Mouse (Mus musculus) brown adipose tissue, adult 24 weeks (tissue): ENCODE results near the gene Bag6. TPM values are rescaled to one million over a fixed set of nuclear protein-coding genes. Genes with fewer than 3 reads are reported as not detected.

ENCODE experiments used
- H3K27ac ChIP-seq: fragments of 200-500 bp; replicated peaks from 2 replicates; pipeline ENCODE4 v1.5.1; 2012; ENCODE audit warnings: low read depth, mild to moderate bottlenecking, low read length
- H3K4me1 ChIP-seq: fragments of 200-500 bp; 2 replicates; pipeline ENCODE4 v1.6.1; 2012; ENCODE audit warnings: low read length, mixed read lengths; ENCODE audit not compliant: control insufficient read depth, insufficient read depth, insufficient read length
- H3K4me3 ChIP-seq: fragments of 200-500 bp; 2 replicates; pipeline ENCODE4 v1.5.1; 2012; ENCODE audit warnings: low read depth, mild to moderate bottlenecking, low read length, moderate library complexity; ENCODE audit not compliant: insufficient read depth
- polyA plus RNA-seq: library from polyadenylated mRNA; stranded (reverse); fragments of >200 nt; gene quantifications from 2 replicates; pipeline ENCODE4 v1.2.4, GENCODE M21; 2012; ENCODE audit not compliant: missing spikeins, insufficient read depth, insufficient read length

Bag6 gene
- polyA plus RNA-seq, 1 experiment, result 119 TPM

- Histone ChIP-seq H3K27ac (peak within 1 kb of the TSS; percentile 99), H3K4me1 (peaks cover 13% of the 10 kb centered on the region)
These were observed 29.8 kb downstream of the Bag6 start, which contains the start of gene Prrc2a for GRCm38 (mm10) chr17:35164568-35165450. Gene Prrc2a, minus strand, starts transcription at chr17:35164897.

GRCm38 (mm10) chr17:35165451-35166155, 30.6 kb downstream of the Bag6 start:
- Histone ChIP-seq H3K27ac (peak overlapping the region; percentile 53; the same call in 1 of the 2 replicates), H3K4me1 (peaks cover 13% of the 10 kb centered on the region), H3K4me3 (peak overlapping the region; percentile 86)

More at GRCm38 (mm10) chr17:35164568-35165450, 29.8 kb downstream of the Bag6 start, which contains the start of gene Prrc2a:
- peak within 1 kb of the TSS; percentile 95 for H3K4me3 ChIP-seq

GRCm38 (mm10) chr17:35166352-35167035, 31.5 kb downstream of the Bag6 start:
- H3K4me3 ChIP-seq, result no peak overlapping the region
- no peak overlapping the region for H3K27ac ChIP-seq
- H3K4me1 ChIP-seq, result peaks cover 13% of the 10 kb centered on the region

DNA sequence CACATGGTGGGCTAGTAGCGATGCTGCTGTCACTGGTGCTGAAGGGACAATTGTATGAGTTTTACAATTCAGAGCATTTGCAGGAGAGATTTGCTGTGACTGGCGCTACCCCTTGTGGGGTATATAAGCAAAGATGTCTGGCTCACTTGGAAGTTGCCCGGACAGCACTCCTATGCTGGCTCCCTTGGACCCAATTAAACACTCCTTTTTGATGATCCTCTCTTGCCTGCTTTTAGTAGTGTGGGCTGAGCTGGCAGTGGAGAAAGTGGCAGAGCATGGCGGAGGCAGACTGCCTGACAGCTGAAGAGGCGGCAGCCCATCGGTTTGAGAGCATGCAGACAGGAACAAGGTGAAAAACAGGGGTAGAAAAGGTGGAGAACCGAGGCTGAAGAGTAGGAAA, 32.8 kb downstream of the Bag6 start:
- Histone ChIP-seq H3K27ac (no peak overlapping the region), H3K4me1 (peaks cover 6% of the 10 kb centered on the region), H3K4me3 (no peak overlapping the region)

DNA sequence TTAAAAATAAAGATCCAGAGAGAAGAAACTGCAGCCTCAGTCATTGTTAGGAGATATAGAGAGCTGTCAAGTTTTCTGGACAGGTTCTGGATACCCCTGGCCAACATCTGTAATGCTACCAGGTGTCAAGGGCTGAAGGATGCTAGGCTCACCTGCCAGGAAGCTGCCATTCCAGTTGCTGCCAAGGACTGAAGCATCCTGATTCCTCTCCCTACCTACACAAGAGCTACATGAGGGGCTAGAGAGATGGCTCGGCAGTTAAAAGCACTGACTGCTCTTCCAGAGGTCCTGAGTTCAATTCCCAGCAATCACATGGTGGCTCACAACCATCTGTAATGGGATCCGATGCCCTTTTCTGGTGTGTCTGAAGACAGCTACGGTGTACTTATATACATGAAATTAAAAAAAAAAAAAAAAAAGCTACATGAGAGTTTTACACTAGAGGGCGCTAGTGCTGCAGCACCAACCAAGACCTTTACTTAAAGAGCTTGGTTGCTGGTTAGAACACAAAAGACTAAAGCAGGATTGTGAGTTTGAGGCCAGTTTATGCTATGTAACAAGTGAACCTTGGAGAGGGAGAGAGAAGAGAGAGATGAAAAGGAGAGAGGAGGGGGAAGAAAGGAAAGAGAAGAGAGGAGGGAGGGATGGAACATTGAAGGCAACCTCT, 33.7 kb downstream of the Bag6 start:
- Histone ChIP-seq H3K4me1 (peaks cover 3% of the 10 kb centered on the region; the same call in 1 of the 2 replicates), H3K27ac (no peak overlapping the region), H3K4me3 (no peak overlapping the region)

DNA sequence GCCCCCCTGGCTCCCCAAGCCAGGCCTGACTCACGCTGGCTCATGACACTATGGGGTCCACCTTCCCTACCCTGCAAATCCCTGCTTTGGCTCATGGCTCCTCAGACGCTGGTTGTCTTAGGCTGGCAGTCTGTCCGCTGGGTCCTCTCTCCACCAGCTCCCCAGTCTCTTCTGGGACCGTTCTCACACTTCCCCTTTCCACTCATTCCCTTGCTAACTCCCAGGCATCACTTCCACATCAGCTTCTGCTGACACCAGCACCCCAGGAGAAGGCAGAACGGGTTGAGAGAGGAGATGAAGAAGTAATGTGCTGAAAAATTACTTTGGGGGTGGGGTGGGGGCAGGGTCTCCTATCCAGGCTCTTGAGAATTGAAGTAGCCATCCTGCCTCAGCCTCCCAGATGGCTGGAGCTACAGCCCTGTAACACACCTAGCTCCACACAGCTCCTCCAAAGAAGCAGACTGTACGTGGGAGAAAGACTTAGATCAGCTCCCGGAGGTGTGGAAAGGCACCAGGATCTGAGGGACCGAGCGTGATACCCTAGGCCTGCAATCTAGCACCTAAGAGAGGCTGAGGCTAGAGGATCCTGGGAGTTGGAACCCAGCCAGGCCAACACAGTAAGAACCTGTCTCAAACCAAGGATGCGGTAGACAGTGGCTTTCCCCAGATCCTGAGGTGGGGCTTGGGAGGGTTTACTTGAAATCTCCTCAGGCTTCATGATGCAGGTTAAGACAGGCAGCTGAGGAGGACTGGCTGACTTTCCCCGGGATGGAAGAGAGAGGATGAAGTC, 37.7 kb downstream of the Bag6 start:
- Histone ChIP-seq H3K4me3 (peak overlapping the region; percentile 39), H3K27ac (peak overlapping the region; percentile 86), H3K4me1 (no peaks in the 10 kb centered on the region)

- Histone ChIP-seq H3K4me1 (no peaks in the 10 kb centered on the region), H3K4me3 (no peak overlapping the region), H3K27ac (peak overlapping the region; percentile 31)
These were observed 38.4 kb downstream of the Bag6 start for GRCm38 (mm10) chr17:35173329-35173728.

DNA sequence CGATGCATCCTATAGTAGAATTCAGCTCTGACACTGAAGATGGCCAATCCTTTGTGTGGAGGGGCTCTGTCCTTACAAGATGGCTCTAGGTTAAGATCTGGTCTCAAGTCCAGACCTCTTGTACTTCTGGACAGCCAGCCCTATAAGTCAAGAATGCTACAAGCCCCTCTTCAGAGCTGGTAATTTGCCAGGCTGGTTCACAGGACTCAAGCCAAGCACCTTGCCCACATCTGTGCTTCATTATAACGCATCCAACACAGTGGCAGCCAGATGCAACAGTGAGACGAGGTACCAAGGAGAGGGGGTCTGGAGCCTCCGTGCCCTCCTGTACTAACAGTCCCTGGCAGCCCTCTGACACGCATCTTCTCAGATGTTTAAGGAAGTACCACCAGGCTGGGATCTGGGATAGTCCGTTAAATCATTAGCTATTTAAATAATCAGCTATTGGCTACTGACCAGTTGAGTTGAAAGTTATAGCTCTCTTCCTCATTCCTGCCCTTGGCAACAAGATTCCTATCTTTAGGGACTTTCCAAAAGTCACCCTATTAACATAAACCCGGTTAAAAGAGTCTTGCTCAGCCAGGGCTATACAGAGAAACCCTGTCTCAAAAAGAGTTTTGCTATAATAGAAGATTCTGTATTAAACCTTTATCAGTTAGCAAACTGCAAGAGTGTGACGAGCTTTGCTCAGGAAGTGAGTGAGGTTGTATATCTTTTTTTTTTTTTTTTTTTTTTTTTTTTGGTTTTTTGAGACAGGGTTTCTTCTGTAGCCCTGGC, 39.4 kb downstream of the Bag6 start:
- no peaks in the 10 kb centered on the region for H3K4me1 ChIP-seq
- H3K27ac ChIP-seq, result no peak overlapping the region; the same call in 1 of the 2 replicates

DNA sequence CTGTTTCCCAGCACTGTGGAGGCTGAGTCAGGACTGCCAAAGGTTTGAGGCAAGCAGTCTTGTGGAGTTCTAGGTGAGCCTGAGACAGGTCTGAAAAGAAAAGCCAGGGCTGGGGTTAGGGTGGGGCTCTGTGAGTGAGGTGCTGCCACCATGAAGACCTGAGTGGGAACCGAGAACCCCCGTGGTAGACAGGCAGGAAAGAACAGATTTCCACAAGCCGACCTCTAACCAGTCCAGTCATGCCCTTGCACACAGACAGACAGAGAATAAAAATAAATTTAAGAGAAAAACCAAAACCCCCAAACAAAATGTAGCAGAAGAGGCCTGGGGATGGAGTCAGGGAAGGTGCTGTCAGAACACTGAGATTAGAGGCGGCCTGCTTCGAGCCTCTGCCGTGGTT, 40.4 kb downstream of the Bag6 start:
- H3K27ac ChIP-seq, result no peak overlapping the region
- H3K4me1 ChIP-seq, result no peaks in the 10 kb centered on the region
- no peak overlapping the region for H3K4me3 ChIP-seq

More for the DNA sequence above, 39.4 kb downstream of the Bag6 start:
- no peak overlapping the region for H3K4me3 ChIP-seq

GRCm38 (mm10) chr17:35175968-35176367, 41.0 kb downstream of the Bag6 start, which contains the start of gene Aif1:
Gene Aif1, minus strand, starts transcription at chr17:35176068.
- Histone ChIP-seq H3K4me1 (no peaks in the 10 kb centered on the region), H3K4me3 (no peak within 1 kb of the TSS), H3K27ac (no peak within 1 kb of the TSS)

GRCm38 (mm10) chr17:35178528-35178927, 43.5 kb downstream of the Bag6 start:
- Histone ChIP-seq H3K4me3 (no peak overlapping the region), H3K4me1 (no peaks in the 10 kb centered on the region), H3K27ac (no peak overlapping the region)

GRCm38 (mm10) chr17:35180093-35180492, 45.1 kb downstream of the Bag6 start:
- no peak overlapping the region for H3K27ac ChIP-seq
- no peak overlapping the region for H3K4me3 ChIP-seq
- H3K4me1 ChIP-seq, result no peaks in the 10 kb centered on the region
